8 mouse cellular contexts compared by ENCODE assay signal in the genomic region with DNA sequence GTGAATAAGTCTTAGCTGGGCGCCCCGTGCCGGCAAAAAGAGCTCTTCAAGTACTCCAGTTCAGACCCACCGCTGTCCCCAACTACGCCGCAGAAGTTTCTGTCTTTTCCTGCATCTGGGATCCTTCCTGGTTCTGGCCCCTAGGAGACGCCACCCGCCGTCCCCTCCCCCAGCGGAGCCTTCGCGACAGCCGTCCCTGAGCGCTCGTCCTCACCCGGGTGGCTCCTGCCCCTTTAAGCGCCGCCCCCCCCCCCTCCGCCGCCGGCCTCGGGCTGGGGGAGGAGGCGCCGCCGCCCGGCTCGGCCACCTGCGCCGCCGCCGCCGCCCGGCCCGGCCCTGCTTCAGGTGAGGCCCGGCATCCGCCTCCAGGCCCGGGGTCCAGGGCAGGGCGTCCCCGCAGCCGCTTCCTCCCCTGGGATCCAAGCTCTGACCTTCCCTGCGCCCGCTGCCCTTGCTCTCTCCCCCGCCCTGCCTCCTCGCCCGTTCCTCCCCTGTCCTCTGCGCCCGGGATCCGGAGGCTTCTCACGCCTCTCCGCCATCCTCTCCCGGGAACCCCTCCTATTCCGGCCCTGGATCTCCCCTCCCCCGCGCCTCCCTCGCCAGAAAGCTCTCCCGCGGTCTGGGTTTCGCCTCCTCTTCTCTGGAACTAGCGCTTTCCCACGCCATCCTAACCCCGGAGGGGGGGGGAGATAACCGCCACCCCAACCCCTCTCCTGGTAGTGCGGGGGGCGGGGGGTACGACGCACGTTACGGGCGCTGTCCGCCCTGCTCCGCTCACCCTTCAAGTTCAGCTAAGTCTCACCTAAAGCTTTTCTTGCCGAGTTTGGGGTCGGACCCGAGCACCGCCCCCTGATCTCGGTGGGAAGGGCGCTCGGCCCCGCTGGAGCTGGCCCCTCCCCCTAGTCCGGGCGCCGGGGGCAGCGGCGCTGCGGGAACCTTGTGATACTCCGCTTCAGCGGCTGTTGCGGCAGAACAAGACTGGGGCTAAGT. TPM values are rescaled to one million over a fixed set of nuclear protein-coding genes. Genes with fewer than 3 reads are reported as not detected.
A peak's percentile ranks its signal among the peaks of the same experiment; 100 is the strongest.
DNase-seq lines count a peak whose midpoint lies in the region; ATAC-seq and TF ChIP-seq lines count a peak whose summit lies in the region.

No protein-coding gene starts in this region.

- TF ChIP-seq CTCF in heart, postnatal 0 days (IDR thresholded peaks at IDR 0.05; ENCODE audit: low read depth): peak; percentile 39; the same call in 1 of the 2 replicates

- TF ChIP-seq EP300 in heart, postnatal 0 days (IDR thresholded peaks at IDR 0.05; ENCODE audit: low read depth): peak; percentile 73; the same call in 1 of the 2 replicates

- peak overlapping the region; percentile 71 for H3K4me2 ChIP-seq in forebrain, embryonic 12.5 days
- peak overlapping the region; percentile 90 for H3K4me2 ChIP-seq in heart, postnatal 0 days (ENCODE audit: low read depth, low read length)
- H3K4me2 ChIP-seq in lung, embryonic 16.5 days (ENCODE audit: low read depth, low read length): peak overlapping the region; percentile 70

- ATAC-seq in cerebellum, adult (ENCODE audit: insufficient number of reproducible peaks, low FRiP score, low TSS enrichment): peak; percentile 28
- peak; percentile 50 for ATAC-seq in forebrain, embryonic 12.5 days (ENCODE audit: low FRiP score)
- peak; percentile 68 for ATAC-seq in heart, postnatal 0 days (ENCODE audit: insufficient read depth, low read depth)
- peak; percentile 70 for ATAC-seq in lung, embryonic 16.5 days (ENCODE audit: low read depth)

- H3K4me1 ChIP-seq in ES-E14 (ENCODE audit: control insufficient read depth in 2 of 2, insufficient read depth in 2 of 2, low read length in 2 of 2, poor library complexity in 1 of 2): peaks cover 0 to 8% of the 10 kb centered on the region in 2 experiments; a peak in 1 of 4 replicates
- H3K4me1 ChIP-seq in forebrain, embryonic 12.5 days: peaks cover 53% of the 10 kb centered on the region
- H3K4me1 ChIP-seq in heart, postnatal 0 days (ENCODE audit: control insufficient read depth, insufficient read depth): peaks cover 34% of the 10 kb centered on the region
- H3K4me1 ChIP-seq in lung, embryonic 16.5 days (replicated peaks; ENCODE audit: control insufficient read depth, insufficient read depth, low read length): peaks cover 36% of the 10 kb centered on the region

- H3K27me3 ChIP-seq in forebrain, embryonic 12.5 days: no peaks in the 10 kb centered on the region
- H3K27me3 ChIP-seq in heart, postnatal 0 days (ENCODE audit: control insufficient read depth, insufficient read depth, low read length): no peaks in the 10 kb centered on the region
- H3K27me3 ChIP-seq in lung, embryonic 16.5 days (ENCODE audit: control insufficient read depth, insufficient read depth, low read depth, low read length): no peaks in the 10 kb centered on the region

- H3K36me3 ChIP-seq in ES-E14 (ENCODE audit: control insufficient read depth, insufficient read depth, low read length, poor library complexity, severe bottlenecking): peaks cover 19% of the 10 kb centered on the region
- peaks cover 29% of the 10 kb centered on the region for H3K36me3 ChIP-seq in forebrain, embryonic 12.5 days (replicated peaks)
- H3K36me3 ChIP-seq in heart, postnatal 0 days (replicated peaks; ENCODE audit: control insufficient read depth, insufficient read depth, low read length): peaks cover 29% of the 10 kb centered on the region
- peaks cover 24% of the 10 kb centered on the region for H3K36me3 ChIP-seq in lung, embryonic 16.5 days (ENCODE audit: control insufficient read depth, insufficient read depth, low read length)

- H3K27ac ChIP-seq in ES-E14 (ENCODE audit: insufficient read depth, low read depth, low read length, poor library complexity, severe bottlenecking): peak overlapping the region; percentile 82
- peak overlapping the region; percentile 95 for H3K27ac ChIP-seq in forebrain, embryonic 12.5 days
- H3K27ac ChIP-seq in heart, postnatal 0 days (ENCODE audit: low read depth): peak overlapping the region; percentile 98
- peak overlapping the region; percentile 97 for H3K27ac ChIP-seq in lung, embryonic 16.5 days (ENCODE audit: low read length)

- under 1% methylated on average over 69 of the region's 88 CpGs for WGBS in forebrain, embryonic 12.5 days
- WGBS in heart, postnatal 0 days: under 1% methylated on average over 78 of the region's 88 CpGs
- WGBS in lung, embryonic 16.5 days: under 1% methylated on average over 76 of the region's 88 CpGs

- DNase-seq in ES-E14 (ENCODE audit: low read depth, low spot score): peak; percentile 69
- DNase-seq in heart, postnatal 0 days (ENCODE audit: low spot score): peak; percentile 83
- DNase-seq in layer of hippocampus, adult 18-20 months (ENCODE audit: low spot score in 2 of 2): peak; percentile 63 to 75
- DNase-seq in ovary, postnatal 10 days (ENCODE audit: low spot score): peak; percentile 72
- DNase-seq in thymus, postnatal 10 days (ENCODE audit: low spot score in 2 of 2): peak; percentile 72 to 76

- peak overlapping the region; percentile 84 for H3K9ac ChIP-seq in ES-E14 (ENCODE audit: insufficient read depth, low read depth, low read length, poor library complexity, severe bottlenecking)
- peak overlapping the region; percentile 85 for H3K9ac ChIP-seq in forebrain, embryonic 12.5 days
- peak overlapping the region; percentile 88 for H3K9ac ChIP-seq in heart, postnatal 0 days (replicated peaks; ENCODE audit: low read depth, low read length)
- H3K9ac ChIP-seq in lung, embryonic 16.5 days (ENCODE audit: low read length): peak overlapping the region; percentile 83

- in situ Hi-C loops in ES-E14 (cut with MboI; ENCODE audit: low sequenced_read_pairs in 2 of 2, unreplicated experiment in 2 of 2): loop anchor here in 1 of 2 experiments (10.0 kb wide), 1 partner anchor 92 kb away; the partner anchor contains the start of gene Rbms2

- H3K9me3 ChIP-seq in ES-E14 (ENCODE audit: control insufficient read depth, insufficient read depth, low read depth, low read length): no peaks in the 10 kb centered on the region
- no peaks in the 10 kb centered on the region for H3K9me3 ChIP-seq in forebrain, embryonic 12.5 days
- H3K9me3 ChIP-seq in heart, postnatal 0 days (replicated peaks; ENCODE audit: control insufficient read depth, low read length): no peaks in the 10 kb centered on the region
- no peaks in the 10 kb centered on the region for H3K9me3 ChIP-seq in lung, embryonic 16.5 days (ENCODE audit: control insufficient read depth, low read length)

- peak overlapping the region; percentile 84 to 88 for H3K4me3 ChIP-seq in ES-E14 (ENCODE audit: insufficient read depth in 1 of 2, low read depth in 1 of 2, low read length in 2 of 2, poor library complexity in 1 of 2, severe bottlenecking in 1 of 2)
- peak overlapping the region; percentile 86 for H3K4me3 ChIP-seq in forebrain, embryonic 12.5 days (replicated peaks)
- peak overlapping the region; percentile 85 for H3K4me3 ChIP-seq in heart, postnatal 0 days (ENCODE audit: low read depth, low read length)
- peak overlapping the region; percentile 89 for H3K4me3 ChIP-seq in lung, embryonic 16.5 days (ENCODE audit: low read length)

TF ChIP-seq in ES-E14, 5 proteins besides CTCF, POLR2A, EP300 and RAD21:
- TF ChIP-seq MAFK (IDR thresholded peaks at IDR 0.05; ENCODE audit: insufficient read depth, low read depth, low read length): no peak
- no peak for TF ChIP-seq ZNF384 (IDR thresholded peaks at IDR 0.05; ENCODE audit: low read depth, low read length)
- no peak for TF ChIP-seq CHD2 (IDR thresholded peaks at IDR 0.05; ENCODE audit: low read depth, low read length)
- TF ChIP-seq HCFC1 (IDR thresholded peaks at IDR 0.05; ENCODE audit: borderline replicate concordance, insufficient read depth, low read length): 0 out of 2 replicates have a peak, but pooled peaks have one; percentile 57
- no peak for TF ChIP-seq ZC3H11A (IDR thresholded peaks at IDR 0.05; ENCODE audit: borderline replicate concordance, low read depth, low read length)
TF ChIP-seq in ES-E14: peak in this region for 1.

RNA-seq across cellular contexts. Expression of gene Baz2a, which starts 1.4 kb away (rescaled TPM):
- 42.8 and 59.9 TPM in 2 replicates for total RNA-seq in ES-E14 (2012; rRNA removed)
- 14.0 and 14.6 TPM in 2 replicates for polyA plus RNA-seq in forebrain, embryonic 12.5 days (2016; fragmentation: Nextera tagmentation; extraction: Ambion mirVana)
- 15.8 and 16.7 TPM in 2 replicates for total RNA-seq in heart, postnatal 0 days (2014; rRNA removed; ENCODE audit: low replicate concordance)
- 7.2 and 7.7 TPM in 2 replicates for polyA plus RNA-seq in heart, postnatal 0 days (2015; fragmentation: Nextera tagmentation; extraction: Ambion mirVana)
- 10 to 100 TPM; 39.6 to 41.9 TPM for total RNA-seq in layer of hippocampus, adult 18-20 months (2021)
- polyA plus RNA-seq in lung, embryonic 16.5 days (2015; fragmentation: Nextera tagmentation; extraction: Ambion mirVana): 10.2 and 11.4 TPM in 2 replicates

RNA-seq across cellular contexts. Expression of gene Atp5b, which starts 9.7 kb away (rescaled TPM):
- total RNA-seq in ES-E14 (2012; rRNA removed): 1,760 and 2,075 TPM in 2 replicates
- polyA plus RNA-seq in forebrain, embryonic 12.5 days (2016; fragmentation: Nextera tagmentation; extraction: Ambion mirVana): 2,091 and 2,135 TPM in 2 replicates
- 19,517 and 23,614 TPM in 2 replicates for total RNA-seq in heart, postnatal 0 days (2014; rRNA removed; ENCODE audit: low replicate concordance)
- polyA plus RNA-seq in heart, postnatal 0 days (2015; fragmentation: Nextera tagmentation; extraction: Ambion mirVana): 9,758 and 9,784 TPM in 2 replicates
- total RNA-seq in layer of hippocampus, adult 18-20 months (2021): 1,000 to 10,000 TPM; 1,726 to 1,851 TPM
- polyA plus RNA-seq in lung, embryonic 16.5 days (2015; fragmentation: Nextera tagmentation; extraction: Ambion mirVana): 2,116 and 2,117 TPM in 2 replicates

RNA-seq across cellular contexts. Expression of gene Ptges3, which starts 34.0 kb away (rescaled TPM):
- 125 and 240 TPM in 2 replicates for total RNA-seq in ES-E14 (2012; rRNA removed)
- 611 and 642 TPM in 2 replicates for polyA plus RNA-seq in forebrain, embryonic 12.5 days (2016; fragmentation: Nextera tagmentation; extraction: Ambion mirVana)
- total RNA-seq in heart, postnatal 0 days (2014; rRNA removed; ENCODE audit: low replicate concordance): 48.4 and 59.2 TPM in 2 replicates
- polyA plus RNA-seq in heart, postnatal 0 days (2015; fragmentation: Nextera tagmentation; extraction: Ambion mirVana): 209 and 211 TPM in 2 replicates
- 100 to 1,000 TPM; 146 to 153 TPM for total RNA-seq in layer of hippocampus, adult 18-20 months (2021)
- 432 and 461 TPM in 2 replicates for polyA plus RNA-seq in lung, embryonic 16.5 days (2015; fragmentation: Nextera tagmentation; extraction: Ambion mirVana)

RNA-seq across cellular contexts. Expression of gene Naca, which starts 57.4 kb away (rescaled TPM):
- 746 and 1,114 TPM in 2 replicates for total RNA-seq in ES-E14 (2012; rRNA removed)
- polyA plus RNA-seq in forebrain, embryonic 12.5 days (2016; fragmentation: Nextera tagmentation; extraction: Ambion mirVana): 758 and 799 TPM in 2 replicates
- 307 and 346 TPM in 2 replicates for total RNA-seq in heart, postnatal 0 days (2014; rRNA removed; ENCODE audit: low replicate concordance)
- polyA plus RNA-seq in heart, postnatal 0 days (2015; fragmentation: Nextera tagmentation; extraction: Ambion mirVana): 370 and 382 TPM in 2 replicates
- 100 to 1,000 TPM; 338 to 356 TPM for total RNA-seq in layer of hippocampus, adult 18-20 months (2021)
- polyA plus RNA-seq in lung, embryonic 16.5 days (2015; fragmentation: Nextera tagmentation; extraction: Ambion mirVana): 647 and 740 TPM in 2 replicates

Comparison
In these comparisons a context has a peak if more than half of its experiments do, and no peak if none do; other contexts are left out.
1. Peak in every context shown above with its lines: DNase-seq, ATAC-seq, H3K4me3 ChIP-seq and H3K27ac ChIP-seq.